Mouse (Mus musculus): ENCODE data around the gene Slc19a3. TPM values are rescaled to one million over a fixed set of nuclear protein-coding genes. Genes with fewer than 3 reads are reported as not detected.

Slc19a3 gene
- total and polyA plus RNA-seq, 3 experiments: 0.46 to 3.1 (median 1.3) TPM

- H3K9ac ChIP-seq (ENCODE audit: insufficient read depth, low read depth): no peak overlapping the region
- H3K4me1 ChIP-seq (ENCODE audit: control insufficient read depth in 1 of 2, insufficient read depth in 2 of 2): peaks cover 0 to 2% of the 10 kb centered on the region in 2 experiments; a peak in 1 of 4 replicates
- DNase-seq (ENCODE audit: extremely low read depth): no peak
- dilution Hi-C loops (cut with MboI; ENCODE audit: extremely low pct_ligation_motif_present, extremely low pct_unique_long_range_greater_than_20kb, low sequenced_read_pairs): no loop called here
- no peak overlapping the region for H3K4me3 ChIP-seq (replicated peaks in 1 of 3; ENCODE audit: low read depth in 2 of 3, low read length in 2 of 3, poor library complexity in 1 of 3)
- H3K79me2 ChIP-seq (replicated peaks; ENCODE audit: control insufficient read depth, extremely low read depth, insufficient read depth, poor library complexity, severe bottlenecking): no peaks in the 10 kb centered on the region
- H3K27me3 ChIP-seq (replicated peaks): peaks cover 5% of the 10 kb centered on the region
- H3K4me2 ChIP-seq (ENCODE audit: insufficient read depth, low read depth, poor library complexity, severe bottlenecking): no peak overlapping the region
- TF ChIP-seq ZKSCAN1 (IDR thresholded peaks at IDR 0.05; ENCODE audit: borderline replicate concordance, low read depth, low read length) (no peak), JUND (conservative IDR thresholded peaks at IDR 0.05; ENCODE audit: low read depth, low read length) (no peak), MYC (IDR thresholded peaks at IDR 0.05; ENCODE audit: low read depth, low read length) (no peak), NRF1 (IDR thresholded peaks at IDR 0.05; ENCODE audit: low read depth, low read length) (no peak), BHLHE40 (IDR thresholded peaks at IDR 0.05; ENCODE audit: low read depth, low read length) (no peak), E2F4 (IDR thresholded peaks at IDR 0.05; ENCODE audit: insufficient replicate concordance, low read depth, low read length) (no peak), EP300 (IDR thresholded peaks at IDR 0.05; ENCODE audit: low read length) (no peak), NELFE (IDR thresholded peaks at IDR 0.05; ENCODE audit: low read depth, low read length) (no peak), UBTF (IDR thresholded peaks at IDR 0.05; ENCODE audit: low read depth, low read length) (no peak), MXI1 (IDR thresholded peaks at IDR 0.05; ENCODE audit: low read depth, low read length) (no peak), IRF4 (IDR thresholded peaks at IDR 0.05; ENCODE audit: low read depth, low read length) (no peak), ELF1 (IDR thresholded peaks at IDR 0.05; ENCODE audit: low read depth, low read length) (no peak), SMC3 (IDR thresholded peaks at IDR 0.05; ENCODE audit: low read depth, low read length) (no peak), MAZ (IDR thresholded peaks at IDR 0.05; ENCODE audit: low read depth, low read length) (no peak), KAT2A (IDR thresholded peaks at IDR 0.05; ENCODE audit: insufficient replicate concordance, low read length) (no peak), RCOR1 (conservative IDR thresholded peaks at IDR 0.05; ENCODE audit: low read depth, low read length) (no peak), SIN3A (IDR thresholded peaks at IDR 0.05; ENCODE audit: low read length) (no peak), MAX (IDR thresholded peaks at IDR 0.05; ENCODE audit: low read length) (no peak)
- H3K9me3 ChIP-seq (replicated peaks; ENCODE audit: low read length): no peaks in the 10 kb centered on the region
- H3K27ac ChIP-seq (ENCODE audit: insufficient read depth, low read depth): no peak overlapping the region
- in situ Hi-C loops (cut with MboI; ENCODE audit: low pct_ligation_motif_present, low pct_unique_long_range_greater_than_20kb, low sequenced_read_pairs): no loop called here
- H3K36me3 ChIP-seq (replicated peaks in 1 of 2; ENCODE audit: control insufficient read depth in 1 of 2, insufficient read depth in 1 of 2, low read length in 1 of 2): no peaks in the 10 kb centered on the region
Observed at GRCm38 (mm10) chr1:83039080-83039479, 832 bp upstream of the Slc19a3 start.

- Histone ChIP-seq H3K79me2 (replicated peaks; ENCODE audit: control insufficient read depth, extremely low read depth, insufficient read depth, poor library complexity, severe bottlenecking) (no peaks in the 10 kb centered on the region), H3K9ac (ENCODE audit: insufficient read depth, low read depth) (0 out of 2 replicates have a peak overlapping the region, but pooled peaks have one; percentile 79), H3K27me3 (replicated peaks) (no peaks in the 10 kb centered on the region), H3K4me1 (ENCODE audit: control insufficient read depth in 1 of 2, insufficient read depth in 2 of 2) (peaks cover 5 to 6% of the 10 kb centered on the region in 2 experiments), H3K4me2 (ENCODE audit: insufficient read depth, low read depth, poor library complexity, severe bottlenecking) (0 out of 2 replicates have a peak overlapping the region, but pooled peaks have one; percentile 75), H3K36me3 (replicated peaks in 1 of 2; ENCODE audit: control insufficient read depth in 1 of 2, insufficient read depth in 1 of 2, low read length in 1 of 2) (no peaks in the 10 kb centered on the region), H3K4me3 (replicated peaks in 1 of 3; ENCODE audit: low read depth in 2 of 3, low read length in 2 of 3, poor library complexity in 1 of 3) (no peak overlapping the region), H3K27ac (ENCODE audit: insufficient read depth, low read depth) (no peak overlapping the region), H3K9me3 (replicated peaks; ENCODE audit: low read length) (no peaks in the 10 kb centered on the region)
- DNase-seq (ENCODE audit: extremely low read depth): no peak
- in situ Hi-C loops (cut with MboI; ENCODE audit: low pct_ligation_motif_present, low pct_unique_long_range_greater_than_20kb, low sequenced_read_pairs): no loop called here
- dilution Hi-C loops (cut with MboI; ENCODE audit: extremely low pct_ligation_motif_present, extremely low pct_unique_long_range_greater_than_20kb, low sequenced_read_pairs): no loop called here
- peak; percentile 74; the same call in 1 of the 2 replicates for TF ChIP-seq ZNF384 (IDR thresholded peaks at IDR 0.05; ENCODE audit: low read depth, low read length)
- no peak for TF ChIP-seq MAFK (IDR thresholded peaks at IDR 0.05; ENCODE audit: insufficient replicate concordance, low read length)
- TF ChIP-seq HCFC1 (IDR thresholded peaks at IDR 0.05; ENCODE audit: low read depth, low read length): no peak
- no peak for TF ChIP-seq JUN (IDR thresholded peaks at IDR 0.05; ENCODE audit: insufficient read depth, low read depth, low read length)
Observed at GRCm38 (mm10) chr1:83036892-83037667, 1.2 kb downstream of the Slc19a3 start.
